Mouse (Mus musculus) kidney, adult 2 months (tissue): ENCODE measurements around the gene BC049352. TPM values are rescaled to one million over a fixed set of nuclear protein-coding genes. Genes with fewer than 3 reads are reported as not detected.

Experiments
- DNase-seq: peaks from one replicate; pipeline ENCODE4 v3.0.0; 2021
- H3K27ac ChIP-seq: fragments of 200-500 bp; 2 replicates; pipeline ENCODE4 v1.5.1; 2012; ENCODE audit warnings: low read depth, low read length, control low read depth, inconsistent platforms; ENCODE audit not compliant: insufficient read depth
- H3K27me3 ChIP-seq: fragments of 200-500 bp; replicated peaks from 2 replicates; pipeline ENCODE4 v1.6.1; 2012; ENCODE audit warnings: mild to moderate bottlenecking, moderate library complexity, low read length, inconsistent platforms; ENCODE audit not compliant: control insufficient read depth, insufficient read depth
- H3K36me3 ChIP-seq: fragments of 200-500 bp; 2 replicates; pipeline ENCODE4 v1.6.1; 2012; ENCODE audit warnings: mild to moderate bottlenecking, moderate library complexity, low read length, inconsistent platforms; ENCODE audit not compliant: control insufficient read depth, insufficient read depth
- H3K4me1 ChIP-seq: fragments of 200-500 bp; 2 replicates; pipeline ENCODE4 v1.6.1; 2011; ENCODE audit warnings: low read length; ENCODE audit not compliant: control insufficient read depth, insufficient read depth
- H3K4me3 ChIP-seq: fragments of 200-500 bp; 2 replicates; pipeline ENCODE4 v1.5.1; 2011; ENCODE audit warnings: mild to moderate bottlenecking, low read depth, low read length, control low read depth; ENCODE audit not compliant: insufficient read depth
- CTCF ChIP-seq: fragments of 200-500 bp; conservative IDR thresholded peaks from 2 replicates; pipeline ENCODE4 v1.5.1; 2011; ENCODE audit warnings: low read depth, mild to moderate bottlenecking, control low read depth, low read length, moderate library complexity, mixed read lengths; ENCODE audit not compliant: insufficient read depth, insufficient read length
- POLR2A ChIP-seq: fragments of 200-500 bp; IDR thresholded peaks from one replicate; pipeline ENCODE4 v1.6.1; 2011; ENCODE audit warnings: low read depth, low read length, control low read depth
- WGBS: fragments of 180-500 bp; shearing (Covaris S2); methylation state at CpG from one replicate; pipeline ENCODE4 v1.1.7; 2018; 5-methylcytosine and 5-hydroxymethylcytosine counted together
- polyA plus RNA-seq: library from polyadenylated mRNA; depleted of rRNA; stranded (reverse); fragments of >200 nt; gene quantifications from 2 replicates; pipeline ENCODE4 v1.2.3, GENCODE M21; 2012; rRNA removed

The BC049352 gene
- polyA plus RNA-seq, result 2.7 and 2.9 TPM in 2 replicates

DNA sequence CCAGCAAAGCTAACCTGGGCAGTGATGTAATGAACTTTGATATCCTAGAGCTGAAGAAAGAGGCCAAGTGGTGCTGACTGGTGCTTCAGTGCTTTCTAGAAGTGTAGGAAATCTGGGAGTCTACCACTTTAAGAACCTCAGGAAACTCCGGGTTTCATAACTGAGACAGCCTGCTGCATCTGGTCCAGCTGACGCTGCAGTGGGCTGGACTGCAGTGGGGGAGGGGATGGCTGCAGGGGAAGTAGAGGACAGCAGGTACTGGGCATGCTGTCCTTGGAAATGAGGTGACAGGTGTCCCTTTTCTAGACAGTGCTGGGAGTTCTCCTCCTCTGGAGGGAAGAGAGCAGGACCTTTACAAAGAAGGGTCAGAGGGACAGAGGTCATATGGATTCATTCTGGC lies at the start of gene BC049352:
Gene BC049352, plus strand, starts transcription at position 238 of the 400 bp plus-strand sequence.
- no peaks in the 10 kb centered on the region for H3K36me3 ChIP-seq
- peak within 1 kb of the TSS; percentile 69 for H3K27ac ChIP-seq
- peak; percentile 77 for DNase-seq
- H3K4me3 ChIP-seq, result 0 out of 2 replicates have a peak within 1 kb of the TSS, but pooled peaks have one; percentile 7
- H3K27me3 ChIP-seq, result no peaks in the 10 kb centered on the region
- H3K4me1 ChIP-seq, result peaks cover 4% of the 10 kb centered on the region; the same call in 1 of the 2 replicates
- WGBS, result 6% methylated on average over 2 of the region's 2 CpGs
- no peak for TF ChIP-seq POLR2A
- TF ChIP-seq CTCF, result no peak

DNA sequence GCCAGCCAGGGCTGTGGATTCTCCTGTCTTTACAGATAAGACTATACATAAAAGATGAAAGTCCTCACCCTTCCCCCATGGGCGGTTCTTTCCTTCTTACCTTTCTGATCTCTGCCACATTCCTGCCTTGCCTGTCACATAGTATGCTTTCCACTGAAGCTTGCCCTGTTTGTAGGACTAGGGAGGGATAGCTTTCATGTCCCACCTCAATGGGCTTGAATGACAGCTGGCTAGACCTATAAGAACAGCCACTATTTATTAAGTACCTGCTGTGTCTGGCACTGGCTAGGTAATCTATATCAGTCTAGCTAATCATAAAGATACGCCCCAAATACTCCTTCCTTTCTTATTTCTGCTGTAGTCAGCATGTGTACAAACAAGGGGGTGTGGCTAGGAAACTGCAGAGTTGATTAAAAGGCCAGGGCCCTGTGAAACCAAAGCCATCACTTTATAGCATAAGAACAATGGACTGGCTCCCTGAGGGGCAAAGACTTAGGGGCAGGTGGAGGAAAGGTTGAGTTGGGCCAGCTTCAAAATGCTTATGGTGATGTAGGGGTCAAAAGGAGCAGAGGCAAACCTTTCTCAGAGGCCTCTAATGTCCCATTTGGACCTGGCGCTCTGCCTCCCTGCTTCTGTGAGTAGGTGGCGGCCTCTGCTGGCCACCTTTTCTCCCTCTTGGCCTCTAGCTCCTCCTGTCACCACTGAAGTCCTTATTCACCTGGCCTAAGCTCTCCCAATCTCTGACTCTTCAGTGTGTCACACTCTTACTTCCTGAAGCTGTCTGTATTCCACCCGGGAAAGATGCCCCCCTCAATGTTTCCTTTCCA lies 48.1 kb upstream of the BC049352 start:
- no peaks in the 10 kb centered on the region for H3K36me3 ChIP-seq
- no peaks in the 10 kb centered on the region for H3K4me1 ChIP-seq
- 26% methylated on average over 5 of the region's 5 CpGs for WGBS
- TF ChIP-seq CTCF (peak; percentile 80), POLR2A (no peak)
- no peak overlapping the region for H3K27ac ChIP-seq
- peak; percentile 73 for DNase-seq
- H3K27me3 ChIP-seq, result 0 out of 2 replicates have a peak, but pooled peaks cover 1% of the 10 kb centered on the region
- no peak overlapping the region for H3K4me3 ChIP-seq

DNA sequence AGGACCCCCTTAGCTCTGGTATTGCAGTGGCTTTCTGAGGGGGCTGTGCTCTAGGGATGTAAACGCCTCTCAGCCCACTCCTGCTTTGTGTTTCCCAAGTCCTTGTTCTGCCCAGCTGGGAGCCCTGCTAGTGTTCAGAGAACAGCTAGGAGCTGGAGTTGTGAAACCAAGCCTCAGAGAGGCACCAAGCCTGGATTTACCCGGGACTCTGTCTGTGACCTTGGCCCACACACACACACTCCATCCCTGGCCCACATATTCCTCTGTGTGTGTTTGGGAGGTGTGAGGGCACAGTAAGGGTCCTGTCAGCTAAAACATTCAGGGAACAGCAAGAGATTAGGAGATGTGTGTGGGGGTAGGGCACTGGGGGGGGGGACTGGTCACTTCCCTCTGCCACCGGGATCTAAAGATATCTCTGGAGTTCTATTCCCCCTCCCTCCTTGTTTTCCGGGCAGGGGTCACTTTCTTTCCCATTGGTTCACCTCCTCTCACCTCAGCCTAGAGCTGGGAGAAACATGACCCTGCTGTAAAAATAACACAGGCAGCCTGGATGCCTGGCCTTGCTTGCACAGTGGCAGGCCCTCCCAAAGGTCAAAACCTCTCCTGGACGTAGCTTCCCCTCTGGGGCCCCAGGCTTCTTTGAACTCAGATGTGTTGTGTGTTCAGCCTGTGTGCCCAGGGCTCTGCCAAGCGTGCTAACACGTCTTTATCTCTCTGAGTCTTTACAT lies 45.2 kb upstream of the BC049352 start:
- Histone ChIP-seq H3K4me1 (no peaks in the 10 kb centered on the region), H3K36me3 (no peaks in the 10 kb centered on the region), H3K4me3 (no peak overlapping the region), H3K27me3 (peaks cover 4% of the 10 kb centered on the region; the same call in 1 of the 2 replicates), H3K27ac (peak overlapping the region; percentile 22; the same call in 1 of the 2 replicates)
- DNase-seq, result no peak
- 46% methylated on average over 7 of the region's 7 CpGs for WGBS
- TF ChIP-seq POLR2A, result no peak
- no peak for TF ChIP-seq CTCF

DNA sequence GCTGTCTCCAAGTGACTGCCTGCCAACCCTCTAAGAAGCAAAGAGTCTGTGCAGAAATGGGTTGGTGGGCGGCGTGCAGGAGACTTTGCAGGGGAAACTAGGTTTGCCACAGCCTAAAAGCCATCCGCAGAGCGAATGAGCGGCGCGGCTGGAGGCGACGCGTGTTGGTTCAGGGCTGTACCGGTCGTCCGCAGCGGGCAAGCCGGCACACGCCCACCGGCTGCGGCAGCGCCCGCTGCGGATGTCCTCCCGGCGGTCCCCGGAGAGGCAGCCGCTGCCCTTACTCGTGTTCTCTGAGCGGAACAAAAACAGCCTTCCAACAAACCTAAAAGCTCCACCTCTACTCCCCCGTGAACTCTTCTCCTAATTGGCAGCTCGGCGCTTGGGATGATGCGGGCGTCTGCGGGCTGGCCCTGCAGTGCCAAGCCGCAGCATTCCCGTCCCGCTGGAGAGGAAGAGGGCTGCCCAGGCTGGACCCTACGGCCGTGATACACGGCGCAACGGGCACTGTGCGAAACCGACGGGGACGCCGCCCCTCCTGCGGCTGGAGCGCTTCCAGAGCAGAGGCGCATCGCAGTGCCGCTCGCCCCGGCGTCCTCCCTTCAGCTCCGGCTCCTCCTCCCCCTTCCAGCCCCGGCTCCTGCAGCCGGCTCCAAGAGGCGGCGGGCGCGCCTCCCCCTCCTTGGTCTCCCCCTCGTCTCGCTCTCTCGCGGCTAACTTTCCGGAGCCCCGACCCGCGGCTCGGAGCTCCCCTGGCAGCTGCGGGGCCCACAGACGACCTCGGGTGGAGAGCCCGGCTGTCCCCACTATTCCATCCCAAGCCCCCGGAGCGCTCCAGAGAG lies 43.4 kb upstream of the BC049352 start, which contains the start of gene Scn4b:
Gene Scn4b, plus strand, starts transcription at position 205 of the 842 bp plus-strand sequence.
- DNase-seq, result peak; percentile 38
- Histone ChIP-seq H3K4me1 (no peaks in the 10 kb centered on the region; the same call in 1 of the 2 replicates), H3K27me3 (peaks cover 4% of the 10 kb centered on the region; the same call in 1 of the 2 replicates), H3K36me3 (no peaks in the 10 kb centered on the region), H3K4me3 (peak within 1 kb of the TSS; percentile 62), H3K27ac (peak within 1 kb of the TSS; percentile 75)
- TF ChIP-seq CTCF, result no peak
- no peak for TF ChIP-seq POLR2A
- under 1% methylated on average over 74 of the region's 76 CpGs for WGBS

DNA sequence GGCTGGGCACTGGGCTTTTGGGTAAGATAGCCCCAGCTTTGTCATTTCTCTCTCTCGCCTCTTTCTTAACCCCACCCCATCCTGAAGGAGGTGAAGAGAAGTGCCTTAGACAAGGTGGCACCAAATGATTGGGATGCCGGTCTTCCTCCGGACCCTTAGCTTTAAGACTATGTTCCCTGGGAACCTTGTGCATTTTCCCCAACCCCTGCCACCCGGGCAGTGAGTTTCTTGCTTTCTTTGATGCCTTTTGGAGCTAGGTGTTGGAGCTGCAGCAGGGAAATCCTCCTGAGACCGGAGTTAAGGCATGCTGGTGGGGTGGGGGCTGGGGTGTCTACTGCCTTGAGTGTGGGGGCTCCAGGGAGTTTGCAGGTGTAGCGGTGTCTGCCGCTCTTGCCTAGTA lies 42.7 kb upstream of the BC049352 start:
- TF ChIP-seq POLR2A (no peak), CTCF (no peak)
- 18% methylated on average over 7 of the region's 7 CpGs for WGBS
- Histone ChIP-seq H3K36me3 (no peaks in the 10 kb centered on the region), H3K27ac (peak overlapping the region; percentile 75), H3K4me3 (peak overlapping the region; percentile 62), H3K27me3 (peaks cover 4% of the 10 kb centered on the region; the same call in 1 of the 2 replicates), H3K4me1 (no peaks in the 10 kb centered on the region; the same call in 1 of the 2 replicates)
- no peak for DNase-seq

DNA sequence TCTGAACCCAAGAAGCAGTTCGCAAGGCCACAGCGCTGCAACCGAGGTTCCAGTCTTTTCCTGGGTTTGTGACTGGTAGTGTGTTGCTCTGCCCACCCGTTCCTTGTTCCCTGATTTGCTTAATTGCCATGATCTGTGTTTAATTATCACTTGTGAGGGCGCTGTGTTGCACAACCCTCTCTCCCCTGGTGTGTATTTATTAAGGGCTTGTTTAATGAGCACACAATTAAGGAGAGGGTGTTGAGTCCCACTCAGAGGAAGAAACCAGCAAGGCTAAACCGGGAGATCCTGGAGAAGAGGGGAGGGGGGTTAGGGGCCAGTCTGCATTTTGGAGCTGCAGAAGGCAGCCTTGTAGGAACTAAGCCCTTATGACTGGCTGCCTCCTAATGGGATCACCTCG lies 40.9 kb upstream of the BC049352 start:
- peak overlapping the region; percentile 86 for H3K27ac ChIP-seq
- no peak overlapping the region; the same call in 1 of the 2 replicates for H3K4me3 ChIP-seq
- H3K36me3 ChIP-seq, result no peaks in the 10 kb centered on the region
- H3K27me3 ChIP-seq, result peaks cover 4% of the 10 kb centered on the region; the same call in 1 of the 2 replicates
- WGBS, result 69% methylated on average over 7 of the region's 7 CpGs
- TF ChIP-seq POLR2A (no peak), CTCF (no peak)
- no peaks in the 10 kb centered on the region; the same call in 1 of the 2 replicates for H3K4me1 ChIP-seq
- peak; percentile 29 for DNase-seq
